Mouse (Mus musculus): Measurements from ENCODE around the gene Myo1h.

- no peak for TF ChIP-seq CTCF (conservative IDR thresholded peaks at IDR 0.05; ENCODE audit: insufficient read depth, insufficient read length, low read depth, low read length)
- no peak for TF ChIP-seq POLR2A (IDR thresholded peaks at IDR 0.05; ENCODE audit: low read depth, low read length)
These were observed 49.2 kb upstream of the Myo1h start for GRCm38 (mm10) chr5:114239737-114240136.
